Mouse (Mus musculus): ENCODE data around the gene Rassf5.

Gene Rassf5

GRCm38 (mm10) chr1:131245089-131245856, at the start of gene Rassf5:
TSS of gene Rassf5 (minus strand) at chr1:131245258.
- peak; percentile 67 to 85 for DNase-seq

DNA sequence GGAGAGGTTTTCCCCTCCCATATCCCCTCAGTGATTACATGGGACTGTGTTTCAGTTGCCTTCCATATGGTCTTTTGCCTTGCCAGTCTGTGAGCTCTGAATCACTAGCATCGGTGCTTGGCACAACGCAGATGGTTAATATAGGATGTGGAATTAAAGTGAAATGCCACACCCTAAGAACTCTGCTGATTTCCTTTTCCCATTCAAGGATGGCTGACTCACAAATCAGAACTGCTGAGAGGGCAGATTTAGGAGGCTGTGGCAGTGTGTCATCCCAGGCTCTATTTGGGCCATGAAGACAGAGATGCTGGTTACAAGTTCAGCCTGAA, 48.8 kb upstream of the Rassf5 start:
- no peak for DNase-seq

GRCm38 (mm10) chr1:131293221-131293921, 48.3 kb upstream of the Rassf5 start:
- DNase-seq: no peak

GRCm38 (mm10) chr1:131290648-131291047, 45.6 kb upstream of the Rassf5 start:
- peak; percentile 52 to 79 for DNase-seq

DNA sequence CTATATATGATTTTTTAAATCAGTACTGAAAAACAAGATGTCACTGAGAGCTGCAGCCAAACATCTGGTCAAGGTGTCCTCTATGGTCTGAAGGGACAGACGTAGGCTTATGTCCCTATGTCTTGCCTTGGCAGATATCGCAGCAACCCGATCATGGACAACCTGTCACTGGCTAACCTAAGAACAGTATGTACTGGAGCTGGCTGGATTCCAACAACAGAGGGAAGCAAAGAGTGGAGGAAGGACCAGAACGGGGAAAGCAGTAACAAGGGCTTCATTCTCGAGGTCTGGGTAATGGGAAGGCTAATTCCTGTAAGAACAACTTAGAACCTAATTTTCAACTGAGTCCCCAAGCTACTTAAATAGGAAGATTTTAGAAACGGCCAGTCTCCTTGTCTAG, 43.9 kb upstream of the Rassf5 start:
- no peak for DNase-seq

DNA sequence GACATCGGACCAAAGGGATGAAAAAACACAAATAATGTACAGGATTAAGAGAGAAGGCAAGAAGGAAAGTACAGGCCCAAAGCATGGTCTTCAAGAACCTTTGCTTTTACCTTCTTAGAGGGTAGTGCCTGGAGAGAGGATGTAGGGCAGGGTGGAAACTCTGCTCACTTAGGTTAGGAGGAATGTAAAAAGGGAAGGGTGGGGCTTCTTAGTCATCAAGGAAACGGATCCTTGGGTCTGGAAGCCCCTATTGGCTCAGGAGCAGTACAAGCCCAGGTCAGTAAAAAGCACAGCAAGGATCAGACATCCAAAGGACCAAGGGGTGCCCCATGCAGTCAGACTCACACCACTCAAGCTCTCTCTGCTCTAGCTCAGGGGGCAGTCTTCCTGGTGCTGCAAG, 42.2 kb upstream of the Rassf5 start:
- DNase-seq: no peak

GRCm38 (mm10) chr1:131286803-131287202, 41.7 kb upstream of the Rassf5 start:
- DNase-seq: no peak

DNA sequence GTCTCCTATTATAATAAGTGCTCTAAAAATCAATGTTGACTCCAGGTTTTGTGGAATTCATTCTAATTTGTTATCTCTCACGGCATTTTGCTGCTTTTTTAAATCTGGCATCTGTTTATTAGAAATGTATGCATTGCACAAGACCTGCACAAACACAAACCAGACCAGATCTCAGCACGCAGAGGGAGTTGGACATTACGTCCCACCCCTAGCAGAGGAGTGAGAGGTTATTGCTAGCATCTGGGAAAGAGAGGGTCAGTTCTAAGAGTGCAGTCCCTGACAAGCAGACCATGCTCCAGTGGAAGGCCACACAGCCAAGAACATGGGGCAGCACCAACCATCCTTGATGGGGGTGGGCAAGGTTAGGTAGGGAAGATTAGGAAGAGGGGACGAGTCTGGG, 39.6 kb upstream of the Rassf5 start:
- DNase-seq: no peak

DNA sequence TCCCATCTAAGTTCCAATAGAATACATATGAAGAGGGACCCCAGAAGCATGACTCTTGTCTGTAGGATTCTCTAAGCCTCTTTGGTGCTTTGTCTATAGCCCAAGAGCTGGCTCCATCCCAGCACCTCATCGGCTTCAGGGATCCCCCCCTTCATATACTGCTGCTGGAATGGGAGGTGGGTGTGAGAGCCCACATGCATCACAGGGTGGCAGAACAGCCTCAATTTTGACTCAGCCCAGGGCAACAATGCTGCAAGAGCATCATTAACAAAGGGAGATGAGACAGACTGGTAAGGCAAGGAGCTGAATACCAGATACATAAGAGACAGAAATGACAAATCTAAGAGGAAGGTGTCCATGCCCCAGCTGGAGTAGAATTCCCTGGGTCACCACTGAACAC, 39.1 kb upstream of the Rassf5 start:
- DNase-seq: no peak

DNA sequence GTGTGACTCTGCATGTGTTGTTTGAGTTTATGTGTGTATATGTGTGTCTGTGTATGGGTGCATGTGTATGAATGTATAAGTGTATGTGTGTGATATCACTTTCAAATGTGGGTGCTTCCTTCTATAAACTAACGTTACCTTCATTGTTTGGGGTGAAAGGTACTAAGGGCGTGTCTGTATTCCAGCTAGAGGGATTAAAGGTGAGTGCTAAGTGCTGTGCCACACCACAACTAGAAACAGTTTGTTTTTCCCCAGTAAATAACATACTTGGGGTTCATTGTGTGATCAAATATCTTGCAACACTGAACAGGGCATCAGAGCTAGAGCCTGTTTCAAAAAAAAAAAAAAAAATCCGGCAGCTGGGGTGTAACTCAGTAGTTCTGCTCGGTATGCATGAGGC, 36.7 kb upstream of the Rassf5 start:
- no peak for DNase-seq

- no peak for DNase-seq
Measured at GRCm38 (mm10) chr1:131280280-131280679, 35.2 kb upstream of the Rassf5 start.

DNA sequence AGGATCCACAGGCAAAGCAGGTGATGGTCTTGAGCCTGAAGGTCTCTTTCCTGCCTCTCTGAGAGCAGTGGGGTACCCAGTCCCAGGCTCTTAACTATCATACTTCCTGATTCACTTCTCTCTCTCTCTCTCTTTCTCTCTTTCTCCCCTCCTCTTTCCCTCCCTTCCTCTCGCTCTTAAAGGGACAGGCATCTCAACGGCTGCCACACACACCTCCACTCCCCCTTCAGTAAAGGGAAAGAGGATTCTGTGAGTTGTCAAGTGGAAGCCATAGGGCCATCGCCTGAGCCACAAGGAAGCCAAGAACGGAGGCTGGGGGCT, 34.4 kb upstream of the Rassf5 start, which contains the start of gene Ikbke:
TSS of gene Ikbke (minus strand) at position 151 of the 321 bp plus-strand sequence.
- DNase-seq: no peak

- no peak for DNase-seq
Measured at GRCm38 (mm10) chr1:131278606-131279455, 33.8 kb upstream of the Rassf5 start.

DNA sequence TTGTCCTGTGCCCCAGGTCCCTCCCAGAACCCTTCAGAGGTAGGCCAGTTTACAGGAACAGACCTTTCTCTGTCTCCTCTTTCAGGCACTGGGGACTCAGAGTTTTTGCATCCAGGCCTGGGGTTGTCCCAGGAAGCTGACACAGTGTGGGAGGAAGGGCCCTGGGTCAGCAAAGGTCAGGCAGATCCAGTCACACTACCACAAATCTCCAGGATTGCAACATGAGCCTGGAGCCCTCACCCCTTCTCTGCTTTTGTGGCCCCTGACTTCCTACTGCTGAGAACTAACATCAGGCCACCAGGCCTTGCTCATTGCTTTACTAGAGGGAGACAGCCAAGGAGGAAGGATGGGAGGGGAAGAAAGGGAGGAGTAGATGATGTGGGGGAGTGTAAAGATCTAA, 31.8 kb upstream of the Rassf5 start:
- DNase-seq: peak; percentile 32 to 41

GRCm38 (mm10) chr1:131275577-131275976, 30.5 kb upstream of the Rassf5 start:
- DNase-seq: no peak

DNA sequence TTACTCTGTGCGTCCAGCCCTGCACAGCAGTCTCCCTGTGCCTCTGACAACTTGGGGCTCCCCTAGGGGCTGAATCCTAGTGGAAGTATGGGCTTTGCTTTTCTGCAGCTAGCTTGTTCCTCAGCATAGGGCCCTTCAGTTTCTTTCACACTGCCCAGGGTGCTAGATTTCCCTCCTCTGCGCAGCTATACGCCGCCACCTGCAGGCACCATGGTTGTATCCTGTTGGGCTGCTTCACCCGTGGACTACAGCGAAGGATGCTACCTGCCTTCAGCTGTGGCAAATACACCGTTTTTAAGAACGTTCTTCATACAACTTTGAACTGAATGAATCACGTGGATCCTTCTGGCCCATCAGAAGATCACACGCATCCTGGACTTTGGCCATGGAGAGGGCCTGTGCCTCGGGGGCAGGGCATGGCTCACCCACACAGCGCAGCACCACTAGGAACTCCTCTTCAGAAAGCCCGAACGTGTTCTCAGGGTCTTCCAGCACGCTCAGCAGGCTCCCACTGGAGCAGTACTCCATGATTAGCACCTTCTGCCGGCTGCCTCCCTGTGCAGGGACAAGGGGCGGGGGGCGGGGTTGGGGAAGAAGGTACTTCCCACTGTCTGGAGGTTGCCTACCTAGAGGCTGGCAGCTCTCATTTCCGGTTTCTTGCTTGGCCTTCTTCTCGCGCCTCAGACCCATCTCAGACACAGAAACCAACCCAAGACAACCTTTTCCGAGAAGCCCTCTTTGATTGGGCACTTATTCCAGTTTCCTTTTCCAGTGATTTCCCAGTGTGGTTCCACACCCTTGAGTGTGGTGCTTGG, 29.9 kb upstream of the Rassf5 start:
- peak; percentile 70 to 76 for DNase-seq

DNA sequence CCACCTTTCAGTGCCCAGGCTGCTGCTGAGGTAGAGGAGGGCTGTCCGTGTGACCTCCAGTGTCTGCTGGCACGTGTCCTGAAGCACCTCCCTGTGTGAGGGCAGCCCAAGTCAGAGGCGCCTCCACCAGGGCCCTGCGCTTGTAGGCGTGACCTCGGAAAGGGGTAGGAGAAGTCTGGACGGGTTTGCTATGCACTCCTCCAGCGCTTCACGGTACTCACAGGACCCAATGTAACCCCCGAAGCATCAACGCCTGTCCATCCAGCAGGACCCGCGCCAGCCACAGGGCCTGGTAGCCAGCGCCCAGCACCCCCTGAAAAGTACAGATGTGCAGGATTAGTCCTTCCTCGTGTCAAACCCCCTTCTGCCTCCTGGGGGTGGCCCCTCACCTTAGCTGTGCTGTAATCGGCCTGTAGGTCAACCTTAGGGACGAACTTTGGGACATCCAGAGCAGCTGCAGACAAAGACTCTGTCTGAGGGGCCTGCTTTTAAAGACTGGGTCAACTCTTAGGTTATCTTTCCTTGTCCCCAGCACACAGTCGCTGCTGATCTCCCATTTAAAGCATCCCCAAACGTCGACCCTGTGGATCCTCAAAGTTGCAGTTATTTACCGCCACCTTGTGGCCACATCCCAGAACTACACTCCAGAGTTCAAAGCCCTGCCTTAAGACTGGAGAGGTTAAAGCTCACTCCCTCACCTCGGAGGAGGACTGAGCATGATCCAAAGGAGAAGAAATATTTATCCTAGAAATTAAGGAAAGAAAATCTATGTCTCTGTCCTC, 24.9 kb upstream of the Rassf5 start:
- DNase-seq: peak; percentile 68 to 80

DNA sequence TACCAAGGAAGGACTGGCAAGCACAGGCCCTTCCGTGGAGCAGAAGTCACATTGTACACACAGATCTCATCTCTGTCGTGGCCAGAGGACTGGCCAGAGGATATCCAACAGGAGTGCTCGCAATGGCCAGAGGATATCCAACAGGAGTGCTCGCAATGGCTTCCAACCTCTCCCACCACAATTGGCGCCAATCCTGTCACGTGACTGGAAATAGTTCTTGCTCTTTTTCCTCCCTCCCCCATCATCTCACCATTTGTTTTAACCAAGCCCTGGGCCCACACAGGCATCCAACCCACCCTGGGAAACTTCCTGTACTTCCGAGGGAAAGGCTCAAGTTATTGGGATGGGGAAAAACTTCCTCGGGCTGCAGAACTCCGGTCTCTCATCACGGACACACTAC, 23.7 kb upstream of the Rassf5 start:
- no peak for DNase-seq

DNA sequence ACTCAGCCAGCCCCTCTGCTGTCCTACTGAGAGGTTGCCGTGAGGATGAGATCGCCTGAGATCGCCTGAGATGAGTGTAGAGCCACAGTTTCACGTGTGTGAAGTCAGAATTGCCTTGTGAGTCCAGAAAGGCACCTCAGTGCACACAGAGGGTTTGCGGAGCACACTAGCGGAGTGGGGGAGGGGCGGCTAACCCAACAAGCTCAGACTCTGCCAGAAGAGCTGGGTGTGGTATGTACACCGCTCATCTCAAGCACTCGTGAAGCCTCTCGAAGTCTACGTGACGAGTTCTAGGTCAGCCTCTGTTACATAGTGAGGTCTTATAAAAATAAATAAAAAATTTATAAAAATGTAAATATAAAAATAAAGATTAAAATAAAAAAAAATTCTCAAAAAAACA, 18.8 kb upstream of the Rassf5 start:
- no peak for DNase-seq

- peak; percentile 34 to 66 for DNase-seq
Measured at GRCm38 (mm10) chr1:131260309-131260656, 15.2 kb upstream of the Rassf5 start.

GRCm38 (mm10) chr1:131259632-131260308, 14.7 kb upstream of the Rassf5 start:
- no peak for DNase-seq

DNA sequence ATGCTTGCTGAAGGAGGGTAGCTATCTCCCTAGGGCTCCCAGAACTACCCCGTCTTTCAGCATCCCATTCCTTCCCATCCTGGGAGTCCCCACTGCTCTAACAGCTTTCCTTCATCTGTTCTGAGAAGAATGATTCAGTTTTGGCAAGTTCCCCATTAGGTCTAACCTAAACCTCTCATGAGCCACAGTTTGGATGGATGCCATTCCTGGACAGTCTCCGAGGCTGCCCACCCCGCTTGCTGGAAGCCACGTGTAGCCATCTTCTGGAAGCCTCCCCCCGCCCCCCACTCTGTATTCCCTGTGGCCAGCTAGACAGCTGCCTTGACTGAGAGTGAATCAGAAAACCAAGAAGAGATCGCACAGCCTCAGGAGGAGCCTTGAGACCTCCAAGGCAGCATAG, 12.2 kb upstream of the Rassf5 start:
- DNase-seq: no peak
